In genomic region chr12:70101823-70102222, GRCm38 (mm10) we compare ENCODE assay signal across 24 mouse cellular contexts. TPM values are rescaled to one million over a fixed set of nuclear protein-coding genes. Genes with fewer than 3 reads are reported as not detected.
DNase-seq lines count a peak whose midpoint lies in the region; ATAC-seq and TF ChIP-seq lines count a peak whose summit lies in the region.
"Had no signal": no experiment of that assay in that cellular context is flagged by ENCODE, and none has a peak within 500 bp of the region (broad histone marks: within the 10 kb centered on the region; RNA-seq: fewer than 3 reads in every experiment).

No protein-coding gene starts in this region.

- no peaks in the 10 kb centered on the region for H3K9me3 ChIP-seq in liver, embryonic 11.5 days (ENCODE audit: control insufficient read depth, low read length)
- H3K9me3 ChIP-seq in lung, postnatal 0 days (ENCODE audit: low read length), result no peaks in the 10 kb centered on the region
- H3K9me3 ChIP-seq in intestine, embryonic 15.5 days, result no peaks in the 10 kb centered on the region
- H3K9me3 ChIP-seq: embryonic facial prominence, embryonic 12.5 days; heart, embryonic 15.5 days; hindbrain, embryonic 15.5 days had no signal

- no peaks in the 10 kb centered on the region for H3K79me2 ChIP-seq in liver, adult 2 months (ENCODE audit: control insufficient read depth, insufficient read depth, low read length)

- H3K4me3 ChIP-seq in liver, adult 2 months (ENCODE audit: insufficient read depth, low read depth, low read length), result no peak overlapping the region
- H3K4me3 ChIP-seq in liver, embryonic 11.5 days (ENCODE audit: low read depth, low read length), result no peak overlapping the region
- no peak overlapping the region for H3K4me3 ChIP-seq in lung, postnatal 0 days (ENCODE audit: low read depth, low read length)
- no peak overlapping the region for H3K4me3 ChIP-seq in lung, adult 2 months (replicated peaks; ENCODE audit: extremely low read depth, low read depth, low read length)
- no peak overlapping the region for H3K4me3 ChIP-seq in intestine, embryonic 15.5 days (replicated peaks)
- H3K4me3 ChIP-seq: embryonic facial prominence, embryonic 12.5 days; heart, adult 2 months; heart, embryonic 15.5 days; hindbrain, embryonic 15.5 days had no signal

- TF ChIP-seq EP300 in lung, postnatal 0 days (IDR thresholded peaks at IDR 0.05), result no peak

- no peak overlapping the region for H3K27ac ChIP-seq in liver, adult 2 months (replicated peaks; ENCODE audit: insufficient read depth, low read depth, low read length)
- no peak overlapping the region for H3K27ac ChIP-seq in liver, embryonic 11.5 days (ENCODE audit: low read depth, low read length)
- H3K27ac ChIP-seq in lung, postnatal 0 days (ENCODE audit: low read length), result peak overlapping the region; percentile 7; the same call in 1 of the 2 replicates
- no peak overlapping the region for H3K27ac ChIP-seq in intestine, embryonic 15.5 days
- H3K27ac ChIP-seq: embryonic facial prominence, embryonic 12.5 days; heart, adult 2 months; heart, embryonic 15.5 days; hindbrain, embryonic 15.5 days had no signal

- no peaks in the 10 kb centered on the region for H3K4me1 ChIP-seq in liver, adult 2 months (ENCODE audit: control insufficient read depth, insufficient read depth, low read length)
- H3K4me1 ChIP-seq in liver, embryonic 11.5 days (replicated peaks; ENCODE audit: control insufficient read depth, insufficient read depth, low read length), result no peaks in the 10 kb centered on the region
- H3K4me1 ChIP-seq in lung, postnatal 0 days (ENCODE audit: insufficient read depth, low read depth, low read length), result 0 out of 2 replicates have a peak, but pooled peaks cover 5% of the 10 kb centered on the region
- peaks cover 12% of the 10 kb centered on the region for H3K4me1 ChIP-seq in lung, adult 2 months (ENCODE audit: control insufficient read depth, insufficient read depth, low read length)
- peaks cover 14% of the 10 kb centered on the region for H3K4me1 ChIP-seq in intestine, embryonic 15.5 days (replicated peaks)

- no peak for ATAC-seq in liver, embryonic 11.5 days (replicated peaks; ENCODE audit: low FRiP score)
- ATAC-seq in lung, postnatal 0 days, result no peak
- peak; percentile 62 for ATAC-seq in common myeloid progenitor, adult 5-6 weeks (replicated peaks; ENCODE audit: low read depth, poor library complexity, severe bottlenecking)
- no peak for ATAC-seq in intestine, embryonic 15.5 days
- ATAC-seq: forebrain, embryonic 16.5 days had no signal

- H3K9ac ChIP-seq in liver, adult 2 months (ENCODE audit: low read depth, low read length), result no peak overlapping the region
- no peak overlapping the region for H3K9ac ChIP-seq in liver, embryonic 11.5 days (ENCODE audit: low read depth, low read length)
- no peak overlapping the region for H3K9ac ChIP-seq in lung, postnatal 0 days (replicated peaks; ENCODE audit: low read depth)
- no peak overlapping the region for H3K9ac ChIP-seq in intestine, embryonic 15.5 days
- H3K9ac ChIP-seq: embryonic facial prominence, embryonic 12.5 days; heart, embryonic 15.5 days; hindbrain, embryonic 15.5 days had no signal

- TF ChIP-seq CTCF in liver, adult 2 months (IDR thresholded peaks at IDR 0.05; ENCODE audit: low read depth, low read length), result no peak
- TF ChIP-seq CTCF in lung, postnatal 0 days (IDR thresholded peaks at IDR 0.05), result no peak
- TF ChIP-seq CTCF in lung, adult 2 months (IDR thresholded peaks at IDR 0.05; ENCODE audit: insufficient read depth, low read length), result no peak

- 68% methylated on average over 5 of the region's 5 CpGs for WGBS in liver, adult 2 months
- WGBS in liver, embryonic 11.5 days, result 49% methylated on average over 5 of the region's 5 CpGs
- 61% methylated on average over 5 of the region's 5 CpGs for WGBS in lung, postnatal 0 days
- 53% methylated on average over 5 of the region's 5 CpGs for WGBS in lung, adult 2 months
- WGBS in intestine, embryonic 15.5 days, result 76% methylated on average over 5 of the region's 5 CpGs

- no peak for TF ChIP-seq POLR2A in liver, adult 2 months (IDR thresholded peaks at IDR 0.05; ENCODE audit: extremely low read depth, insufficient read depth, low read length)
- TF ChIP-seq POLR2A in lung, adult 2 months (IDR thresholded peaks at IDR 0.05; ENCODE audit: borderline replicate concordance, extremely low read depth, low read depth, low read length), result no peak

- H3K36me3 ChIP-seq in liver, adult 2 months (ENCODE audit: control insufficient read depth, insufficient read depth, low read length), result no peaks in the 10 kb centered on the region
- H3K36me3 ChIP-seq in liver, embryonic 11.5 days (ENCODE audit: control insufficient read depth, insufficient read depth, low read length), result no peaks in the 10 kb centered on the region
- H3K36me3 ChIP-seq in lung, postnatal 0 days (ENCODE audit: insufficient read depth, low read length), result no peaks in the 10 kb centered on the region
- H3K36me3 ChIP-seq in intestine, embryonic 15.5 days, result 0 out of 2 replicates have a peak, but pooled peaks cover 4% of the 10 kb centered on the region
- H3K36me3 ChIP-seq: hindbrain, embryonic 15.5 days had no signal

- DNase-seq in liver, adult 2 months (ENCODE audit: extremely low read depth, low read depth, low spot score), result peak; percentile 6
- no peak for DNase-seq in liver, embryonic 11.5 days (ENCODE audit: low spot score)
- no peak for DNase-seq in lung, postnatal 0 days (ENCODE audit: low spot score)
- DNase-seq in lung, adult 2 months, result no peak
- no peak for DNase-seq in ovary, adult 18-20 months (ENCODE audit: low spot score)
- DNase-seq: adrenal gland, postnatal 36 days; cerebellum, adult 11 months; cerebellum, adult 8-10 months; cerebellum, postnatal 14 days; gastrocnemius, postnatal 10 days; heart, adult 2 months; heart, postnatal 14 days had no signal

- no peaks in the 10 kb centered on the region for H3K27me3 ChIP-seq in liver, adult 2 months (ENCODE audit: control insufficient read depth, insufficient read depth, low read length)
- H3K27me3 ChIP-seq in liver, embryonic 11.5 days (replicated peaks; ENCODE audit: control insufficient read depth, insufficient read depth, low read length), result no peaks in the 10 kb centered on the region
- no peaks in the 10 kb centered on the region for H3K27me3 ChIP-seq in lung, postnatal 0 days (replicated peaks; ENCODE audit: insufficient read depth, low read length)
- no peaks in the 10 kb centered on the region for H3K27me3 ChIP-seq in intestine, embryonic 15.5 days (replicated peaks)
- H3K27me3 ChIP-seq: embryonic facial prominence, embryonic 12.5 days; heart, embryonic 15.5 days; hindbrain, embryonic 15.5 days had no signal

- no peak overlapping the region for H3K4me2 ChIP-seq in liver, embryonic 11.5 days
- no peak overlapping the region for H3K4me2 ChIP-seq in lung, postnatal 0 days (replicated peaks; ENCODE audit: low read depth, low read length)
- H3K4me2 ChIP-seq in intestine, embryonic 15.5 days (replicated peaks), result no peak overlapping the region
- H3K4me2 ChIP-seq: embryonic facial prominence, embryonic 12.5 days; heart, embryonic 11.5 days; heart, embryonic 15.5 days; hindbrain, embryonic 15.5 days had no signal

RNA-seq across cellular contexts. Expression of gene Nin, which starts 11.7 kb away (rescaled TPM):
- 2.1 and 2.9 TPM in 2 replicates for total RNA-seq in liver, adult 2 months (2014; rRNA removed)
- 0.51 and 1.1 TPM in 2 replicates for polyA plus RNA-seq in liver, adult 2 months (2012; rRNA removed)
- 7.7 and 9.4 TPM in 2 replicates for polyA plus RNA-seq in liver, embryonic 11.5 days (2014; fragmentation: Nextera tagmentation; extraction: Ambion mirVana)
- polyA plus RNA-seq in lung, postnatal 0 days (2015; fragmentation: Nextera tagmentation; extraction: Ambion mirVana), result 8.3 and 8.6 TPM in 2 replicates
- 14.9 and 18.9 TPM in 2 replicates for polyA plus RNA-seq in lung, adult 2 months (2012; rRNA removed)
- total RNA-seq in common myeloid progenitor, adult 5-6 weeks (2017), result 91.7 and 99.8 TPM in 2 replicates
- polyA plus RNA-seq in intestine, embryonic 15.5 days (2015; fragmentation: Nextera tagmentation; extraction: Ambion mirVana), result 8.4 and 9.1 TPM in 2 replicates

RNA-seq across cellular contexts. Expression of gene Abhd12b, which starts 52.1 kb away (rescaled TPM):
- total RNA-seq in liver, adult 2 months (2014; rRNA removed), result not detected in 2 replicates
- not detected in 2 replicates for polyA plus RNA-seq in liver, adult 2 months (2012; rRNA removed)
- 0.12 TPM in 1 of 2 replicates, not detected in the other for polyA plus RNA-seq in liver, embryonic 11.5 days (2014; fragmentation: Nextera tagmentation; extraction: Ambion mirVana)
- polyA plus RNA-seq in lung, postnatal 0 days (2015; fragmentation: Nextera tagmentation; extraction: Ambion mirVana), result 0.45 and 0.57 TPM in 2 replicates
- 0.11 and 0.19 TPM in 2 replicates for polyA plus RNA-seq in lung, adult 2 months (2012; rRNA removed)
- not detected in 2 replicates for total RNA-seq in common myeloid progenitor, adult 5-6 weeks (2017)
- polyA plus RNA-seq in intestine, embryonic 15.5 days (2015; fragmentation: Nextera tagmentation; extraction: Ambion mirVana), result 0.11 and 0.15 TPM in 2 replicates
- total RNA-seq: adrenal gland, adult 2 months; adrenal gland, postnatal 36 days; ES-E14; gastrocnemius, postnatal 10 days; gastrocnemius, postnatal 4 days; heart, adult 2 months; heart, postnatal 14 days; hematopoietic stem cell, adult 5-6 weeks had no signal
- polyA plus RNA-seq: adrenal gland, adult 2 months; forebrain, embryonic 11.5 days; forebrain, embryonic 16.5 days; heart, adult 2 months; heart, embryonic 11.5 days; hindbrain, embryonic 15.5 days had no signal
